Mouse (Mus musculus) embryonic stem cell, embryonic (primary cell): Measurements from ENCODE around the gene Kcnk13.

Experiments used
- CTCF ChIA-PET, 4 experiments: fragments of 300-600 bp in 2 of 4; fragments of 350-600 bp in 2 of 4; sonication (Branson Sonifier 250); formaldehyde crosslinking; loops; one replicate each; lab custom pipeline; 2022; ENCODE audit warnings: inconsistent platforms in 2 of 4; lab: Charles Lee
- POLR2A ChIA-PET, 4 experiments: fragments of 300-600 bp in 2 of 4; fragments of 350-600 bp in 2 of 4; sonication (Branson Sonifier 250); formaldehyde crosslinking; loops; one replicate each; lab custom pipeline; 2022; ENCODE audit warnings: antibody characterized with exemption in 4 of 4, inconsistent platforms in 1 of 4; lab: Charles Lee

Kcnk13 gene

GRCm38 (mm10) chr12:100099971-100100706 is 135.8 kb downstream of the Kcnk13 start:
- ChIA-PET CTCF (interaction anchor here in 3 of 4 experiments (0.5 to 1.0 kb wide), 4 partner anchors 41 to 135 kb away, joined by 3 to 6 read pairs (median 3); no protein-coding TSS in a partner anchor), POLR2A (interaction anchor here in 1 of 4 experiments (0.7 kb wide), 1 partner anchor 22 kb away, joined by 7 read pairs; no protein-coding TSS in a partner anchor)

DNA sequence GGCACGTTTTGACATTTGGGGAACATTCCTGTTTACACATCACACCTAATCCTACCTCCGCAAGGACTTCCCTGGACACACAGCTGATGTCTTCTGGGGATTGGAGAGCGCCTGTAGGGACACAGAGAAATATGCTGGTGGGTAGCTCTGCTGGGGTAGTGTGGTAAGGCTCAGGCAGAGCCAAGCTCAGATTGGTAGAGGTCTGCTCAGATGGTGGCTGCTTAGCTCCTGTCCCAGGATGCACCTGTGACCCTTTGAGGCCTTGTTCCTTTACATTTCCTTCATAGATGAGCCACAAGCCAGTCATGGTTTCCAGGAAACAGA is 136.4 kb downstream of the Kcnk13 start:
- POLR2A ChIA-PET, result interaction anchor here in 1 of 4 experiments (0.7 kb wide), 1 partner anchor 23 kb away, joined by 7 read pairs; no protein-coding TSS in a partner anchor
- CTCF ChIA-PET, result interaction anchor here in 3 of 4 experiments (0.5 to 1.0 kb wide), 4 partner anchors 41 to 136 kb away, joined by 3 to 6 read pairs (median 3); no protein-coding TSS in a partner anchor

GRCm38 (mm10) chr12:100101651-100102050 is 137.4 kb downstream of the Kcnk13 start:
- CTCF ChIA-PET, result interaction anchor here in 1 of 4 experiments (0.6 kb wide), 2 partner anchors 138 to 239 kb away, joined by 3 read pairs; no protein-coding TSS in a partner anchor
- POLR2A ChIA-PET, result no interaction called here

DNA sequence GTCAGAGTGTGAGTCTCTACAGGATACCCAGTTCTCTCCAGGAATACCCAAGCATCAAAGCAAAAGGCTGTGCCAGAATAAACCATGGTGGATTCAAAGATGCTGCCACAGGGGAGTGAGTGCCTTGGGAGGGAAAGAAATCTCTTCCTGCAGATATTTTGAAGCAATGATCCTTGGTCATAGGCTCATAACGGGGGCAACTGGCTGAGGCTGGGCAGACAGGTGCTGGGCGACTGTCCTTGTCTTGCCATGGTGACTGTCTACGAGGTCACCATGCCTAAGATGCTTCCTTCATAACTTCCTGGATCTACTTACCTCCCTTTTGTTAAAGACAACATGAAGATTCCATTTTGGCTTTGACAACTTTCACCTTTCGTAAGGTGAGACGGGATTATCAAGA is 140.2 kb downstream of the Kcnk13 start:
- CTCF ChIA-PET, result interaction anchor here in 2 of 4 experiments (1.0 kb wide), 2 partner anchors 10 to 131 kb away, joined by 3 to 5 read pairs; no protein-coding TSS in a partner anchor
- POLR2A ChIA-PET, result no interaction called here

DNA sequence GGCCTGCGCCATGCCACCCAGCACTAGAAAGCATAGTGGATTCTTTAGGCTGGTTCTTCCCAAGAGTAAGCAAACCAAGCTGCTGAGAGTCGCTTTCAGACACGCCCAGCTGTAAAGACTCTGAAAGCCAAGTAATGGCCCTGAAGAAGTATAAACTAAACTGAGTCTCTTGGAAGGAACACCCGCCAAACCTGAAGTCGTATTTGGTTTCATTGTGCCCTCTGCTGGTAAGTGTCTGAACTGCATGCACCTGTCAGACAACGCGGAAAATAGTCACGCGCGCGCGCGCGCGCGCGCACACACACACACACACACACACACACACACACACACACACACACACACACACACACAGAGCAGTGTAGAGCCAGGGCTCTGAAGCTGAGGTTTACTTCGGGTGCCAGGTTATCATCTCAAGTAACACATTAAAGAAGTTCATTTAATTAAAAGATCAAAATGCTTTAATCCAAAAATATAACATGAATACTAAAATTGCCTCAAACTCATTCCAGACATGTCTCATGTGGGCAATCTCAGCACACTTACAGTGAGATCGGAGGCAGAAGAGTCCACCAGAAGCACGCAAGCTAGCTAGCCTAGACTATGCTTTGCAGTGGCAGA is 142.1 kb downstream of the Kcnk13 start:
- ChIA-PET POLR2A (interaction anchor here in 2 of 4 experiments (0.6 to 2.8 kb wide), 8 partner anchors 10 to 134 kb away, joined by 3 to 18 read pairs (median 4); no protein-coding TSS in a partner anchor), CTCF (interaction anchor here (0.6 to 2.9 kb wide), 14 partner anchors 8 to 1612 kb away, joined by 3 to 50 read pairs (median 4); partner anchors contain the start of gene Kcnk13 (in 1 of the 4))

DNA sequence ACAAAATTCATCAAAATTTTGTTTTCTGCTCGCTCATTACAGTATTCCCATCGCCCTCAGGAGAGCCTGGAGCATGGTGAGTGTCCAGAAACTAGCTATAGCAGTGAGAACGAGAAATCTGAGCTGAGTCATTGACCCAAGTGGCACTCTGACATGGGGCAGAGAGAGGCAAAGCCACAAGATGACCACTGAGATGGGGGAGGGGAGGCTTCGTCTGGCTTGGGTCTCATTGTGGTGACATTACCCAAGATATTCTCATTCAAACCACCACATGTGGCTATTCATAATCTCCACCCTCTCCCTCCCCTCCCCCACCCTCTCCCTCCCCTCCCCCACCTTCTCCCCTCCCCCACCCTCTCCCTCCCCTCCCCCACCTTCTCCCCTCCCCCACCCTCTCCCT is 143.1 kb downstream of the Kcnk13 start:
- ChIA-PET POLR2A (interaction anchor here in 1 of 4 experiments (0.9 to 2.8 kb wide), 5 partner anchors 9 to 135 kb away, joined by 3 to 18 read pairs (median 4); no protein-coding TSS in a partner anchor), CTCF (interaction anchor here in 3 of 4 experiments (0.8 to 2.9 kb wide), 4 partner anchors 24 to 143 kb away, joined by 3 to 50 read pairs (median 8); partner anchors contain the start of gene Kcnk13 (in 1 of the 3))

- ChIA-PET POLR2A (interaction anchor here in 3 of 4 experiments (0.7 to 3.3 kb wide), 30 partner anchors 9 to 1000 kb away, joined by 3 to 34 read pairs (median 3); partner anchors contain the start of genes Kcnk13 (in 1 of the 3) and Nrde2 (in 1 of the 3)), CTCF (interaction anchor here in 2 of 4 experiments (0.6 to 1.7 kb wide), 3 partner anchors 22 to 266 kb away, joined by 3 to 4 read pairs (median 3); no protein-coding TSS in a partner anchor)
Measured at GRCm38 (mm10) chr12:100109986-100110696, 145.8 kb downstream of the Kcnk13 start, which contains the start of gene Psmc1. Gene Psmc1, plus strand, starts transcription at chr12:100110154.
